Mouse (Mus musculus): ENCODE results near the gene Adam8. TPM values are rescaled to one million over a fixed set of nuclear protein-coding genes. Genes with fewer than 3 reads are reported as not detected.

The Adam8 gene
- total RNA-seq, 2 experiments from 2014 or later, result 1.7 to 3.5 TPM

DNA sequence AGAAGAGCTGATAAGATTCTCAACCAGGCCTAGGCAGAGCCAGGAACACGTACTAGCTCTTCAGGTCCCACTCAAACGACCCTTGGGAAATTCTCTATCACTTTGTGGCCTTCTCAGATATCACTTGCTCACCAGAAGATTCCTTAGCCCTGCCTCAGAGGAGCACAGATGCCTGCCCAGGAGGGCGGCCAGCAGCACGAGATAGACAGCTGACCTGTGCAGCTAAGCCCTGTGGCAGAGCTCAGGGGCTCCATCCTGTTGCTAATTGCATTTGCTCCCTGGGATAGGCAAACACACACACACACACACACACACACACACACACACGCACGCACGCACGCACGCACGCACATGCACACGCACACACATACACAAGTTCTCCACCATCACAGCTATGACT, 10.3 kb downstream of the Adam8 start:
- DNase-seq (ENCODE audit: low spot score in 2 of 2), result no peak
- intact Hi-C loops (cut with DNase I), result no loop called here

DNA sequence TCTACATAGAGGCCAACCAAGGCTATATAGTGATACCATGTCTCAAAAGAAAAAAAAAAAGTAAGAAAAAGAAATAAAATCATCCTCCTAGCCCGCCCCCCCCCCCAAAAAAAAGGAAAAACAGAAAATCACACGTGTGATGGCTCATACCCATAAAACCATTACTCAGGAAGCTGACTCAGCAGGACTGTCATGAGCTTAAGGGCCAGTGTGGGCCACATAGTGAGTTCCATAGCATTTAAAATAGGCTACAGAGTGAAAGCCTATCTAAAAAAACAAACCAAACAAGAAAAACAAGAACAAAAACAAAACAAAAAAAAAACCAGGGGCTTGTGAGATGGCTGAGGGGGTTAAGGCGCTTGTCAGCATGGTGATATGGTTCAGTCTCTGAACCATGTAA, 11.6 kb downstream of the Adam8 start:
- intact Hi-C loops (cut with DNase I), result no loop called here

DNA sequence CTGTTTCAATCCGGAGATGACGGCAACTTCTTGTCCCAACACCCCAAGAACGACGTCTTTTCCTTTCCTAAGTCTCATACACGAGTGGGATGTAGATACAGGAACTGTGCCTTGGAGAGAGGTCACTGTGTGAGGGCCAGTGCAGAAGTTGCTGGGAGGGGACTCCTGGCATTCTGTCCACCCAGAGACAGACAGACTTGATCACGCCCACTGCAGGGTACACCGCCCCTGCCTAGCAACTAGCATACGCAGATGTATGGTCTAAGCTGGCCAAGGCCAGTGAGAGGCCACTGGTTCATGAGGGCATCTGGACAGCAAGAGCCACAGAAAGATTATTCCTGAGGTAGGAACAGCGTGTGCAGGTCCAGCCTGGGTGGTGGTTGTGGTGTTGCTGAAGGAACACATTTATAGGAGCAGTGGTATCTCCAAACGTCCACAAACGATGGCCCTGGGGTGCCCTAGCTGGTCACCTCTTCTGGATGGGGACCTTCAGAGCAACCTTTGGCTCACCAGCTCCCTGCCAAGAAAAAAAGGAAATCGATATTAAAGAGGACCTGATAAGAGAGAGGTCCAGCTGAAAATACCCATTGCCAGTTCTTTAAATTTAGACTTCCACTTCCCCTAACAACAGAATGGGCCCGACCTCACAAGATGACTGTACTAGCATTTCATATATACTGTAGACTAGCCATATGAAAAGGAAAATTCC, 13.2 kb downstream of the Adam8 start:
- intact Hi-C loops (cut with DNase I), result no loop called here
- DNase-seq (ENCODE audit: low spot score in 2 of 2), result no peak

More for the DNA sequence above, 11.6 kb downstream of the Adam8 start:
- DNase-seq (ENCODE audit: low spot score in 2 of 2), result no peak

DNA sequence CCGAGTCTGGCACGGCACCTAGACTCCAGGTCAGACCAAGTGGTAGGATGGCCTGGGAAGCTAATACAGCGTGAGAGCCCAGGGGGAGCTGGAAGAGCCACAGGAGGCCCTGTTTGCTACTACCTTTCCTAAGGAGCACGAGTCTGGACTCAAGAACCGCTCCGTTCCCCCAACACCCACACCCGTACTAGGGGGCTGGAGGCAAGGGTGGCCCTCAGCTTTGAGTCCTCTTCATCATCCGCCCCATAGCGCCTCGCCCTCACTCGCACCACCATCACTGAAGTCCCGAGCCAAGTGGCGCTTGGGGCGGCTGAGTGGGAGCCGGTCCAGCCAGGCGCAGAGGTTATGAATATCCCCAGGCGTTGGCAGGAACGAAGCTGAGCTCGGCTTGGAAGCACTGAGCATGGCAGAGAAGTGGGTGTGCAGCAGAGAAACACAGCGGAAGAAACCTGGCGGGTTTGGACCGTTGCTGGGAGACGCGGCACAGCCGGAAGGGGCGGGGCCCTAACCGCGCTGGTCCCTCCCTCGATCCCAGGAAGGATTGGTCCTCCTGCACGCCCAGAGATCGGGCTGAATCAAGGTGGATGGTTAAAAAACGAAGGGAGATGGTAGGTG, 14.0 kb downstream of the Adam8 start, which contains the start of gene 6430531B16Rik:
Gene 6430531B16Rik, minus strand, starts transcription at position 478 of the 615 bp plus-strand sequence.
- intact Hi-C loops (cut with DNase I), result no loop called here
- peak; percentile 90 to 91 for DNase-seq (ENCODE audit: low spot score in 2 of 2)

DNA sequence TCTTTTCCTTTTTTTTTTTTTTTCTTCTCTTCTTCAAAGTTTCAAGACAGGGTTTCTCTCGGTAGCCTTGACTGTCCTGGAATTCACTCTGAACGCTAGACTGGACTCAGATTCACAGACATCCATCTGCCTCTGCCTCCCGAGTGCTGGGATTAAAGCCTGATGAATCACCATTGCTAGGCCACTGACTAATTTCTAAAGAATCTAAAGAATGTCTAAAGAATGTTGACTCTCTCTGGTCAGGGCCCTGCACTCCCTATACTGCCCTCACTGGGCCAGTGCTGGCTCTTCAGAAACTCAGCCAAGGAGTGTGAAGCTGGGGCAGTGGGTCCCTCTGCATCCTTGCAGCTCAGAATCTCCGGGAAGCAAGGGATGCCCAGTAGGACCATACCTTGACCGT, 16.9 kb downstream of the Adam8 start:
- intact Hi-C loops (cut with DNase I), result no loop called here
- DNase-seq (ENCODE audit: low spot score in 2 of 2), result no peak

DNA sequence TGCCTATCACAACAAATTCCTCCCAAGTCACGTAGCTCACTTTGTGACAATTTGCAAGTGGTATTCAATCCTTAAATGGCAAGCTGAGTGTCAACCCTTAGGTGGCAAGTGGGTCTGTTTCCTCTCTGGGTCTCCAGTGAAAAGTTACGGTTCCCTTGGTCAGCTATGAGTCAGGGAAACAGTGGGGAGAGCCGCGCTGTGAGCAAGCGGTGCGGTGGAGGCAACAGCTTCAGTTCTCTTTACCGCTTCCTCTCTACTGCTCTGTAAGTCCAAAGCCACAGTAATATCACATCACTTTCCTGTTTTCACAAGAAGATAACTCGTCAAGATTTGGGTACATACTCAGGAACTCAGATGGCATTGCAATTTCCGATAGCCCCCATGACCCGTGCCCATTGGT, 18.1 kb downstream of the Adam8 start:
- DNase-seq (ENCODE audit: low spot score in 2 of 2), result no peak
- intact Hi-C loops (cut with DNase I), result no loop called here

DNA sequence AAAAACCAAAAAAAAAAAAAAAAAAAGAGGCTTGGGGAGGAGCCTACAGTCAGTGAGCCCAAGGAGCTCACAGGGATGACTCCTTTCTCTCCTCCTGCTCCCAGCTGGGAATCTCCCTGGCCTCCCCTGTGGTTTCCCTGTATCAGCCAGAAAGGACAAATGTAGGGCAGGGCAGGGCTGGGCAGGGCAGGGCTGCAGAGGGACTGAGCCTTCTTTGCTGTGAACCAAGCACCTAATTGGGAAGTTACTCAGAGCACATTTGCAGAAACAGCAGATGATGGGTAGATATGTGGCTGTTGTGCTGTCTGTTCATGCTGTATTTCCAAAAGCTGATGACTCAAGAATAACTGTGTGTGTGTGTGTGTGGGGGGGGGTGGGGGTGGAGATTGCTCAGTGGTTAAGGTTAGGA, 19.4 kb downstream of the Adam8 start:
- DNase-seq (ENCODE audit: low spot score in 2 of 2), result no peak
- intact Hi-C loops (cut with DNase I), result no loop called here

DNA sequence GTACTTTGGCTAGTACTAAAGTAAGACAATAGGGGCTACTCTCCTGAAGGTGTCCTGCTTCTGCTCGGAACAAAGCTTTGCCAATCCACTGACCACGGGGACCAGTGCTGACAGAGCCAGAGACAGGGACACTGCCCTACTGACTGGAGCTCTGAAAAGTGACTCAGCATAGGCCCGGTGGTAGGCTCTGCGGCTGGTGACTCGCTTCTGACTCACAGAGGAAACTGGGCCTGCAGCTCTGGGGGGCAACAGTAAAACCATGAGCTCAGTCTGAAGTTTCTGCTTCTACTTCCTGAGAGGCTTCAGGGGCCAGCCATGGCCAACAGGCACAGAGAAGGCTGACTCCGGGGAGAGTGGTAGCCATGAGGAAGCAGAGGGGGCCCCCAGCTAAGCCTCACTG, 20.9 kb downstream of the Adam8 start:
- intact Hi-C loops (cut with DNase I), result no loop called here
- no peak for DNase-seq (ENCODE audit: low spot score in 2 of 2)

DNA sequence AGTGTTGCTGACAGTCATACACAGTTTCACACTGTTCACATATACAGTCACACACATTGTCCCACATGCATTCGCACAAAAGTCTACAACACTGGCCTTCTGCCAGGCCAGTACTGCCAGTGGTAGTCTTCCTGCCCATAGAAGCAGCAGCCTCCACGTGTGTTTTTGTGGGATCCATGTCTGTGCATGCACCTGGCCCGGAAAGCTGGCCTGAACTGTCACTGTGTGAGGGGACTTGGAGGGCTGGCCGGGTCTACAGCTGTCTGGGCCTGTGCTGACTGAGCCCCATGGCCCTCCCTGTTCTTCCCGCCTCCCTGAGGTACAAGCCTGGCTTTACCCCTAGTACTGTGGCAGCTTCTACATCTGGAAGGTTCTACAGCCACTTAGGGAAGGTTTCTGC, 21.4 kb downstream of the Adam8 start:
- DNase-seq (ENCODE audit: low spot score in 2 of 2), result no peak
- intact Hi-C loops (cut with DNase I), result no loop called here

DNA sequence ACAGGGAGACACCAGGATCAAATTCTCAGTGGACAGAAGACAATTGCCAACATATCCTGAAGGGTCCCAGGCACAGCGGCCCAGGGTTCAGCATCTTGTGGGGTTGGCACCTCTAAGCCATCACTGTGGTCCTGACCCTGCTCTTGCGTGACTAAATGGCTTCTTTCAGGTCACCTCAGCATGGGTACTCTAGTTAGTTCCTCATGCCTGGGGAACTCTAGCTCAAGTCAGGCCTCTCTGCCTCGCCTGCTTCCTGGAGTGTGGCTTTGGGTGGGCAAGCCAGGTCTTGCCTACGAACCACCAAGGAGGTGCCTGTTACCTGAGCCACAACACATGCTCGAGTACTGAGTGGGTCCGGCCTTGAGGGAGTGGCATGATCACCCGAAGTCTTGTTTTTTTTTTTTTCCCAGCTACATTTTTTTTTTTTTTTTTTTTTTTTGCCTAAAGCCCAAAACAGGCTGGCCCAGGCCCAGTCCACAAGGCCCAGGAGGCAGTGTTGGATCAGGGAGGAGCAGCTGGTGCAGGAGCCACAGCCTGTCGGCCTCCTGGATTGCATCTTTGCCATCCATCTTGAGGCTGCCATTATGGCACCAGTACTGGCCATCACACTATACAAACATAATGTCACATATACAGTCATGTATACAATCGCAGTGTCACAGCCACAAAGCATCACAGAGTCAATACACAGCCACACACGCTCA, 22.0 kb downstream of the Adam8 start:
- DNase-seq (ENCODE audit: low spot score in 2 of 2), result no peak
- intact Hi-C loops (cut with DNase I), result no loop called here

DNA sequence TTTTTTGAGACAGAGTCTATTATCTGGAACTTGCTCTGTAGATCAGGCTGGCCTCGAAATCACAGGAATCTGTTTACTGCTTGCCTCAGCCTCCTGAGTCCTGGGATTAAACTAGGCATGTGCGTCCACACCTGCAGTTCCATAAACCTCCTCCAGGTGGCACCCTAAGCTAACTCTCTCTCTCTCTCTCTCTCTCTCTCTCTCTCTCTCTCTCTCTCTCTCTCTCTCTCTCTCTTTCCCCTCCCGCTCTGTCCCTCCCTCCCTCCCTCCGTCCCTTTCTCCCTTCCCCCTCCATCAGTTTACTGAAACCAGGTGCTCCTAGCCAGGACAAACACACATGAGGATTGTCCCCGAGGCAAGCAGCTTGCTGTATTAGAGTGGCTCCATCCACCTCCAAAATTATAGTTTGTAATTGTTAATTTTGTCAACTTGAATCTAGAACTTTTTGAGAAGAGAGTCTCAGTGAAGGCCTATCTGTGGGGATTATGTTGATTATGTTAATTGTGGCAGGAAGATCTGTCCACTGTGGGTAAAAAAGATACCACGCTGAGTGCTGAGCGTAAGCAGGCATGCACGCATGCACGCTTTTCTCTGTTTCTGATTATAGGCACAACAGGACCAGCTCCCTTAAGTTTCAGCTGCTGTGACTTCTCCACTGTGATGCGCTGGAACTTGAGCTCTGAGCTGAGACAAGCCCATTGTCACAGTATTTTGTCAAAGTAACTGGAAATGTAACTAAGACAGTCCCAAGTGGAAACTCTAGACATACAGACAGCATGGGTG, 22.8 kb downstream of the Adam8 start:
- peak; percentile 75 to 84 for DNase-seq (ENCODE audit: low spot score in 2 of 2)
- intact Hi-C loops (cut with DNase I), result loop anchor here (1.0 to 2.0 kb wide), 2 partner anchors 25 to 94 kb away; no protein-coding TSS in a partner anchor

DNA sequence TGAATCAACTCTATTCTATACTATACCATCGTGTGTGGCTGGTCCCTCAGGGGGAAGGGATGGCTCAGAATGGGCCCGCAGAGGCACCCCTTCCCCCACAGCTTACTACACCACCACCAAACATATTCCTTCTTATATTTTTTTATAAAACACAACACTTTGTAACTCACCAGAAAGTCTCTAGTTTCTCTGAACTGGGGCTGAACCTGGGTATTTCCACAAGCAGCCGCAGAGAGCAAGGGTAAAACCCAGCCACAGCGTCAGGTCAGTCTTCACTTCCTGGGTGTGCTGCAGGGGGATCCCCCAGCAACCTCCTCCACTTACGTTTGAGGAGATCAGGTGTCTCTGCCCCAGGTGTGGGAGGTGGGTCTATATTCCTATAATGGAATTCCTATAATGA, 23.9 kb downstream of the Adam8 start:
- intact Hi-C loops (cut with DNase I), result loop anchor here (2.0 kb wide), 1 partner anchor 26 kb away; no protein-coding TSS in a partner anchor
- no peak for DNase-seq (ENCODE audit: low spot score in 2 of 2)

DNA sequence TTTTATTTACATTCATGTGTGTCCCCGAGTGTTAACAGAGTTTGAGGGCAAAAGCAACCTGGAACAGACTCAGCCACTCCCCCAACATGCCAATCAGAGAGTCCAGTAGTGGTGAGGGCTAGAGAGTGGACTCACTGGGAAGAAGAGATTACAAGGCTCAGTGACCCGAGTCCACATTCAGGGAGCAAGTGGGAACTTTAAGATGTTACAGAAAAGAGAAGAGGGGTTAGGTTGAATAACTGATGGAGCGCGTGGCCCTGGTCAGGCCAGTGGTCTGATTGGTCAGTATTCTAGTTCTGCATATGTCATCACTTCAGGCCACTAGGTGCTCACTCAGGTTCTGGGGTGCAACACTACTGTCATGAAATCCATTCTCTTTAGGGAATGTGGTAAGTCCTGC, 25.2 kb downstream of the Adam8 start:
- intact Hi-C loops (cut with DNase I), result no loop called here
- no peak for DNase-seq (ENCODE audit: low spot score in 2 of 2)

DNA sequence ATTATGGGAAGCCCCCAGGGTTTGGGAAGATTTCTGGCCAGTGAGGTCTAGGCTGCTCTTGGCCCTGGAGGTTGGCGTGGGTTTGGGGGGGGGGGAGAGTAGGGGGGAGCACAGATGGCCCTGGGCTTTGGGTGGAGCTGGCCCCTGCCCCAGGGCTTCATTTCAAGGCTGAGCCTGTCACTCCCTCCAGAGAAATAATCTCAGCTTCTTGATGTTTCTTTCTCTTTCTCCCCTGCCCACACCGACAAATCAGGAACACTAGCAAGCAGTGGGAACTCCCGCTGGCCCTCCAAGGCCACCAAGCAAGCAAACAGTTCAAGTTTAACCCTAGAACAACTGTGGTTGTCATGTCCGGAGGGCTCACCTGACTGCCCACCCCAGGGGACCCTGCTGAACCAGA, 28.5 kb downstream of the Adam8 start:
- no peak for DNase-seq (ENCODE audit: low spot score in 2 of 2)
- intact Hi-C loops (cut with DNase I), result no loop called here

DNA sequence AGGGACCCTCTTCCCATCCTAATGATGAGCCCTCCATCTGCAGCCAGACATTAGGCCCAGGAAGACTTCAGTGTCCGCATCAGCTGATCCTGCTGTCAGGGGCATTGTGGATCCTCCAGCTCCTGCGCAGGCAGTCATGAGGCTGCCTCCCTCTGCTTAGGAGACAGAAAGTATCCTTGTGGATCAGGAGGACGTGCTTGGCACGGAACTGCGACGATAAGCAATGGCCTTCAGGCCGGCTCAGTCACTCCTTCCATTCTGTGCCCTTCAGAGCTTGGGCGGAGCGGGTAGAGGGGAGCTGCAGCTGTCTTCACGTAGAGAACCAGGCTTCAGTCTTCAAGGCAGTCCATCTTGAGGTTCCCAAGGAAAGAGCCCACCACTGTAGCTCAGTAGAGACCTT, 31.2 kb downstream of the Adam8 start:
- no peak for DNase-seq (ENCODE audit: low spot score in 2 of 2)
- intact Hi-C loops (cut with DNase I), result no loop called here

DNA sequence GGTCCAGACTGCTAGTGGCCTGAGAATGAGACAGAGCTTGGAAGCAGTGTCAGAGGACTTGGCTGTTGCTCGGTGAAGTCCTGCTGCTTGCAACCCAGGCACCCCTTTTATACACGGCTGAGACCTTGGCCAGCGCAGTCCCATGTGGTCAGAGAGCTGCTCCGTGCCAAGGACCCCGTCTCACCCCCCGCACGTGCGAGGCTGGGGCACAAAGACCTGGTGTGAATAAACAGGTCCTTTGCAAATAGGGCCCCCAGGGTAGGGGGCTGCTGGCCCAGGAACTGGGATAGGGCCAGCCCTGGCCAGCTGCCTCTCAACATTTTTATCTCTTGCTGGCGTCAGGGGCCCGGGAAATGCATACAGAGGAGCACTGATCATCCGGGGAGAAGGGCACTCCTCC, 34.4 kb downstream of the Adam8 start:
- DNase-seq (ENCODE audit: low spot score in 2 of 2), result no peak
- intact Hi-C loops (cut with DNase I), result no loop called here

DNA sequence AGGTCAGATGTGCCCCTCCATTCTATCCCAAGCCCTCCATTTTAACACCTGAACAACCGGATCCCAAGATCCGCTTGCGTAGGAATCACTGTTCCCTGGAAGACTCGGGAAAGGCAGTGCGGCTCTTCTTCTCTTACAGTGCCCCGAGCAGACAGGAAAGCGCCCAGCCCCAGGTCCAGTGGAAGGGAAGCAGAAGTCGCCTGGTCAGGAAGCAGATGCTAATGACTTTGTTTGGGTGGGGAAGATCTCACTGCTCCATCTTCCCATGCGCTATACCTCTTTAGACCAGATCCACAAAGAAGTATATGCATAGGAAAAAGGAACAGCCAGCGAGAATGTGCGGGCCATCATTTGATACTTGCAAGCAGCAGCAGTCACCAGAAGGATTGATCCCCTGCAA, 34.9 kb downstream of the Adam8 start:
- no peak for DNase-seq (ENCODE audit: low spot score in 2 of 2)
- intact Hi-C loops (cut with DNase I), result no loop called here

DNA sequence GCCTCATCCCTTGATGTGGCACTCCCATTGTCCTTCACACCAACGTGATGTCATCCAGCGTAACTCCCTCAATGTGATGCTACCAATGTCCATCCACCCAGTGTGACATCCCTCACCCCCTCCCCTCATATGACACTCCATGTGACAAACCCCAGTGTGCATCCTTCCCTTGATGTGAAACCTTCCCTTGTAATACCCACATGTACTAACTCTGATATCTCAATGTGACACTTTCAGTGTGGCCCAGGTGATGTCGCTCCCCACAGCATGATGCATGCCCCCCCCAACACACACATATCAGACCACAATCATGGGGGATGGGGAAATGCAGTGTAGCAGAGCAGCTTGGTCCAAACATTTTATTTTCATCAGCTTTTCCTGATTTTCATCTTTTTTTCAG, 35.7 kb downstream of the Adam8 start:
- intact Hi-C loops (cut with DNase I), result no loop called here
- DNase-seq (ENCODE audit: low spot score in 2 of 2), result no peak

DNA sequence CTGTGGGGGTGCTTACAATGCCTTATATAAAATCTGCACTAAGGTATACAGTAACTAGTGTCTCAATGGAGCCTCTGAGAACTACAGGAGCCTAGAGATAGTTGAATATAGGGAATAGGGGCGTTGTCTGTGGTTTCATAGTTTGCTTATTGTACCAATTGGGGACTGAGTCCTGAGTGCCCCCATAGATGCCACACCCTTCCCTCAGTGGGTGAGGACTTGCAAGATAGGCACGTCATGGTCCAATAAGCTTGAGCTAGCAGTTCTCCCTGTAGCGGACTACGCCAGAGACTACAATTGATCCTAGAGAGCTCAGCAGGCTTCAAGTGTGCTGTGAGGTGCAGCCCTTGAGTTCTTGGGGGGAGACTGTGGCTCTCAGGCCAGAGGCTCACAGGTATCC, 36.9 kb downstream of the Adam8 start:
- intact Hi-C loops (cut with DNase I), result no loop called here
- DNase-seq (ENCODE audit: low spot score in 2 of 2), result no peak

DNA sequence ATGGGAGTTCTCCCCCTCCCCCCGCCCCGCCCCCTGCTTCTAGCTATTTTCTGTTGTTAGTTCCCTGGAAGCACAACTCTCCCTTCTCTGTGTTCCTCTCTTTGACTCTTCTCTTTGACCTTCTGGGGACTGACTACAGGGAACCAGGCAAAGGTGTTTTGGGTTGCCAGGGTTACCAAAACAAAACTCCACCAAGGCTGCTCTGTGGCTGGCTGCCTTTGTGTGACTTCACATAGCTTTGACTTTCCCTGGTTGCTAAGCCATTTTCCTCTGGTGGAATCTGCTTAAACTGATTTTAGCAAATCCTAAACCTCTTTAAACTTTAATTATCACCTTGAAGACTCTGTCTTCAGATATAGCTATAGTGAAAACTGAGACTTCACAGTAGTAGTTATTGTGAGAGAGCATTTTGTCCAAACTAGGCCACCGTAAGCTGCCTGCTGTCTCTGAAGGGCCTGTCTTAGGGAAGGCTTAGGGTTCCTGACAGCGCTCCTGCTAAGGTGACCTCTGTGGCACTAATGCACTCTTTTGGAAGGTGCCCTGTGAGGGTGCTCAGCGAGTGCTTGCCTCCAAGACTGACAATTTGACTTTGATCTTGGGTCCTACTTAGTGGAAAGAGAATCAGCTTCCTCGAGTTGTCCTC, 40.2 kb downstream of the Adam8 start:
- intact Hi-C loops (cut with DNase I), result no loop called here

More for the DNA sequence above, 40.2 kb downstream of the Adam8 start:
- DNase-seq (ENCODE audit: low spot score in 2 of 2), result no peak
